Mouse (Mus musculus) kidney, postnatal 10 days (tissue): ENCODE data around the gene Tle6.

Experiments
- DNase-seq: peaks from one replicate; pipeline ENCODE4 v3.0.0; 2021; ENCODE audit warnings: mixed read lengths

The Tle6 gene

GRCm38 (mm10) chr10:81588739-81589138 lies 12.1 kb downstream of the Tle6 start:
- DNase-seq = no peak

- DNase-seq = no peak
Measured at GRCm38 (mm10) chr10:81583347-81583746, 17.5 kb downstream of the Tle6 start.

- peak; percentile 55 for DNase-seq
Measured at GRCm38 (mm10) chr10:81580441-81581070, 20.3 kb downstream of the Tle6 start.

GRCm38 (mm10) chr10:81579967-81580366 lies 20.9 kb downstream of the Tle6 start:
- no peak for DNase-seq

GRCm38 (mm10) chr10:81575695-81576094 lies 25.2 kb downstream of the Tle6 start:
- peak; percentile 54 for DNase-seq

GRCm38 (mm10) chr10:81575208-81575631 lies 25.7 kb downstream of the Tle6 start:
- DNase-seq = peak; percentile 81

GRCm38 (mm10) chr10:81574081-81575056 lies 26.5 kb downstream of the Tle6 start, which contains the start of gene Tle2:
Tle2 (plus strand) TSS chr10:81574561.
- DNase-seq = peak; percentile 55

GRCm38 (mm10) chr10:81572975-81573374 lies 27.9 kb downstream of the Tle6 start:
- peak; percentile 72 for DNase-seq

GRCm38 (mm10) chr10:81572133-81572671 lies 28.7 kb downstream of the Tle6 start:
- no peak for DNase-seq

GRCm38 (mm10) chr10:81571501-81571876 lies 29.4 kb downstream of the Tle6 start:
- peak; percentile 99 for DNase-seq

- DNase-seq = peak; percentile 99
Measured at GRCm38 (mm10) chr10:81570831-81571500, 29.9 kb downstream of the Tle6 start.

- DNase-seq = no peak
Measured at GRCm38 (mm10) chr10:81570238-81570800, 30.6 kb downstream of the Tle6 start.

GRCm38 (mm10) chr10:81569507-81570237 lies 31.2 kb downstream of the Tle6 start:
- no peak for DNase-seq

- peak; percentile 87 for DNase-seq
Measured at GRCm38 (mm10) chr10:81568381-81569191, 32.3 kb downstream of the Tle6 start.

- DNase-seq = no peak
Measured at GRCm38 (mm10) chr10:81565257-81566228, 35.3 kb downstream of the Tle6 start.

GRCm38 (mm10) chr10:81564734-81565133 lies 36.1 kb downstream of the Tle6 start:
- peak; percentile 79 for DNase-seq

- peak; percentile 80 for DNase-seq
Measured at GRCm38 (mm10) chr10:81564216-81564615, 36.7 kb downstream of the Tle6 start.

- DNase-seq = no peak
Measured at GRCm38 (mm10) chr10:81563481-81563880, 37.4 kb downstream of the Tle6 start.

GRCm38 (mm10) chr10:81562411-81562810 lies 38.5 kb downstream of the Tle6 start:
- no peak for DNase-seq
